Mouse (Mus musculus) bone marrow, adult 2 months (tissue): ENCODE results near the gene Cdc42bpg. TPM values are rescaled to one million over a fixed set of nuclear protein-coding genes. Genes with fewer than 3 reads are reported as not detected.

Experiments used
- H3K27ac ChIP-seq: fragments of 200-500 bp; 2 replicates; pipeline ENCODE4 v1.5.1; 2012; ENCODE audit warnings: low read depth, mild to moderate bottlenecking, control low read depth, inconsistent platforms, low read length; ENCODE audit not compliant: control insufficient read depth, poor library complexity, insufficient read depth
- H3K4me1 ChIP-seq: fragments of 200-500 bp; 2 replicates; pipeline ENCODE4 v1.6.1; 2011; ENCODE audit warnings: low read length; ENCODE audit not compliant: control insufficient read depth, insufficient read depth
- H3K4me3 ChIP-seq: fragments of 200-500 bp; replicated peaks from 2 replicates; pipeline ENCODE3; 2011; ENCODE audit warnings: mild to moderate bottlenecking, low read depth, low read length, control low read depth; ENCODE audit not compliant: control insufficient read depth
- CTCF ChIP-seq: fragments of 200-500 bp; IDR thresholded peaks from 2 replicates; pipeline ENCODE4 v1.5.1; 2011; ENCODE audit warnings: low read length, control low read depth; ENCODE audit not compliant: control insufficient read depth, insufficient read depth
- POLR2A ChIP-seq: fragments of 200-500 bp; IDR thresholded peaks from 2 replicates; pipeline ENCODE4 v1.6.1; 2011; ENCODE audit warnings: low read depth, mild to moderate bottlenecking, control low read depth, low read length, borderline replicate concordance; ENCODE audit not compliant: control insufficient read depth
- WGBS: fragments of 180-500 bp; shearing (Covaris S2); methylation state at CpG from one replicate; pipeline ENCODE4 v1.1.7; 2018; 5-methylcytosine and 5-hydroxymethylcytosine counted together
- polyA plus RNA-seq: library from polyadenylated mRNA; stranded (reverse); fragments of >200 nt; gene quantifications from 2 replicates; pipeline ENCODE4 v1.2.4, GENCODE M21; 2011; ENCODE audit warnings: low replicate concordance; ENCODE audit not compliant: missing spikeins, insufficient read depth, insufficient read length

The Cdc42bpg gene
- polyA plus RNA-seq = 7.2 and 13.6 TPM in 2 replicates

DNA sequence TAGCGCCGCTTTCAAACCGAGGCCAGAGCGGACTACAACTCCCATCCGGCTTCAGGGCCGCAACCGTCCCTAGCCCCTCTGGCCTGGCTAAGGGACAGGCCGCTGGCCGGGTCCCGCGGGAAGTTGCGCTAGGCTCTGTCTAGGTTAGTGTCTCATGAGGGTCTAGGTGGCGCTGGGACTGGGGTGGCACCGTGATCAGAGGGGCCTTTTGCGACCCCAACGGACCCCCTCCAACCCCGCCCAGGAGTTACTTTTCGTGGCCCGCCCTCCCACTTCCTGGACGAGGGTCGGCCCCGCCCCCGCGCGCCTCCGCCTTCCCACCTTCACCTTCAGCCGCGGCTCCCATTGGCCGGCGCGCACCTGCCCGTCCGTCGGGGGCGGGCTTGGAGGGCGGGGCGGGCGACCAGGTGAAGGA lies at the start of gene Cdc42bpg:
Gene Cdc42bpg (plus strand): TSS at position 320 of the 415 bp plus-strand sequence.
- Histone ChIP-seq H3K4me1 (no peaks in the 10 kb centered on the region; the same call in none of the 2 replicates), H3K27ac (peak within 1 kb of the TSS; percentile 70), H3K4me3 (peak within 1 kb of the TSS; percentile 64)
- no peak for TF ChIP-seq POLR2A
- no peak for TF ChIP-seq CTCF
- under 1% methylated on average over 36 of the region's 38 CpGs for WGBS

- TF ChIP-seq CTCF = peak; percentile 52
- TF ChIP-seq POLR2A = no peak
- whole genome bisulfite sequencing = 59% methylated on average over 2 of the region's 2 CpGs
- no peak overlapping the region for H3K4me3 ChIP-seq
Observed at GRCm38 (mm10) chr19:6260428-6260827, 45.8 kb upstream of the Cdc42bpg start.

GRCm38 (mm10) chr19:6260946-6261345 lies 45.3 kb upstream of the Cdc42bpg start:
- TF ChIP-seq CTCF (no peak), POLR2A (no peak)
- Histone ChIP-seq H3K4me3 (no peak overlapping the region), H3K4me1 (no peaks in the 10 kb centered on the region; the same call in 1 of the 2 replicates), H3K27ac (no peak overlapping the region)
- 82% methylated on average over 4 of the region's 4 CpGs for WGBS

More at GRCm38 (mm10) chr19:6260428-6260827, 45.8 kb upstream of the Cdc42bpg start:
- no peak overlapping the region for H3K27ac ChIP-seq
- no peaks in the 10 kb centered on the region; the same call in 1 of the 2 replicates for H3K4me1 ChIP-seq

DNA sequence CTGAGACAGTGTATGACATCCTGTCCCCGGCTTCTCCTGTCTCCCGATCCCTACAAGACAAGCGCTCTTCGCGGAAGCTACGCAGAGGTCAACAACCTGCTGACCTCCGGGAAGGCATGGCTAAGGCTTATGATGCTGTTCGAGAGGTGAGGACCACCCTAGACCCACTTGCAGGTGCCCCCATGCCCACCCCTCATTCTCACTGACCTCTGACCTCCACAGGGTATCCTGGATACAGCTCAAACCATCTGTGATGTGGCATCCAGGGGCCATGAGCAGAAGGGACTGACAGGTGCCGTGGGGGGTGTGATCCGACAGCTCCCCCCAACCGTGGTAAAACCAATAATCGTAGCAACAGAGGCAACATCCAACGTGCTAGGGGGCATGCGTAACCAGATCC lies 44.9 kb upstream of the Cdc42bpg start:
- Histone ChIP-seq H3K27ac (no peak overlapping the region), H3K4me1 (no peaks in the 10 kb centered on the region; the same call in 1 of the 2 replicates), H3K4me3 (no peak overlapping the region)
- no peak for TF ChIP-seq POLR2A
- no peak for TF ChIP-seq CTCF
- WGBS = 90% methylated on average over 14 of the region's 14 CpGs

DNA sequence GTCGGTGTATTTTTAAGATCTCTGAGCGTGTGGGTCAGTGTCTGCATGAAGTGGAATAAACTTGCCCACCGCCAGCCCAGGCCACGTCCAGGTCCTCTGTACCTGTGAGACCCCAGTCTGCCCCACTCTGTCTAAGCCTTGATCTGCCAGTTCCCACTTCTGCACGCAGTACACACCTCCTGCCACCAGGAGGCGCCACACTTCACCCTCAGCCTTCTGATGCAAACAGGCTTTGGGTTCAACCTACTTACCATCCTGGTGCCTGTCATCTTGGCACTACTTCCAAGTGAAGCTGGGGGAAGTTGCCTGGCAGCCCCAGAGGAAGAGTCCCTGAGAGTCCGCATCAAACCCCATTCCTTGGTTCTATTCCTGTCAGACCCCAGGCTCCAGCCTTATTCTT lies 44.0 kb upstream of the Cdc42bpg start:
- Histone ChIP-seq H3K27ac (no peak overlapping the region), H3K4me1 (no peaks in the 10 kb centered on the region; the same call in 1 of the 2 replicates), H3K4me3 (no peak overlapping the region)
- peak; percentile 98 for TF ChIP-seq CTCF
- no peak for TF ChIP-seq POLR2A
- 51% methylated on average over 7 of the region's 7 CpGs for WGBS

DNA sequence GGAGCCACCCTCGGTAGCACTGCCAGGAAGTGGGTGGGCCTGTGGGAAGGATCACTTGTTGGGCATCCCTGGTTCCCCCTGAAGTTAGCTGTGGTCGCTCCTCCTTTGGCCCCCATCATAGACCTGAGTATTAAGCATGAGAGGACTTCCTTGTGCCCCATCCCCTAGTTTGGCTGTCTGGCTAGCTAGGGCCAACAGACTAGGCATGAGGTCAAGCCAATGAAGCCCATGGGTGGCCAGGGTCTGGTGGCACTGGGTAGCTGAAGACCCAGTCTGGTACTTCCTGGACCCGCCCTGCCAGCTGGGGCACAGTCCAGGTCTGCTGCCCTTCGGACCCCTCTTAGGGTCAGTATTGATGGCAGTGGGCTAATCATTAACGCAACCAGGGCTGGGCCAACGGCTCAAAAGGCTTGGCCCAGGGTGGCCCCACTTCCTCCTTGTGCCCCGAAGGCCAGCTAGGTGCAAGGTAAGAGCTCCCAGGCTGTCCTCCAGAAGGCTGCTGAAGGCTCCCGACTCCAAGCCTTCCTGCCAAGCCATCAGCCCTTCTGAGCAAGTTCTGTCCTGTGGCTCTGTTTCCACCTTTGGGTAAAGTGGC lies 43.3 kb upstream of the Cdc42bpg start:
- H3K4me1 ChIP-seq = no peaks in the 10 kb centered on the region; the same call in 1 of the 2 replicates
- H3K4me3 ChIP-seq = no peak overlapping the region
- TF ChIP-seq CTCF (no peak), POLR2A (no peak)
- H3K27ac ChIP-seq = no peak overlapping the region
- 49% methylated on average over 8 of the region's 8 CpGs for WGBS

GRCm38 (mm10) chr19:6264200-6264599 lies 42.1 kb upstream of the Cdc42bpg start:
- Histone ChIP-seq H3K4me1 (no peaks in the 10 kb centered on the region; the same call in 1 of the 2 replicates), H3K4me3 (no peak overlapping the region), H3K27ac (no peak overlapping the region)
- 44% methylated on average over 9 of the region's 9 CpGs for WGBS
- TF ChIP-seq CTCF (no peak), POLR2A (peak; percentile 21; the same call in 1 of the 2 replicates)

GRCm38 (mm10) chr19:6264945-6265344 lies 41.3 kb upstream of the Cdc42bpg start:
- TF ChIP-seq POLR2A = no peak
- no peak for TF ChIP-seq CTCF
- Histone ChIP-seq H3K4me1 (no peaks in the 10 kb centered on the region; the same call in 1 of the 2 replicates), H3K4me3 (no peak overlapping the region), H3K27ac (no peak overlapping the region)
- WGBS = 73% methylated on average over 8 of the region's 8 CpGs

DNA sequence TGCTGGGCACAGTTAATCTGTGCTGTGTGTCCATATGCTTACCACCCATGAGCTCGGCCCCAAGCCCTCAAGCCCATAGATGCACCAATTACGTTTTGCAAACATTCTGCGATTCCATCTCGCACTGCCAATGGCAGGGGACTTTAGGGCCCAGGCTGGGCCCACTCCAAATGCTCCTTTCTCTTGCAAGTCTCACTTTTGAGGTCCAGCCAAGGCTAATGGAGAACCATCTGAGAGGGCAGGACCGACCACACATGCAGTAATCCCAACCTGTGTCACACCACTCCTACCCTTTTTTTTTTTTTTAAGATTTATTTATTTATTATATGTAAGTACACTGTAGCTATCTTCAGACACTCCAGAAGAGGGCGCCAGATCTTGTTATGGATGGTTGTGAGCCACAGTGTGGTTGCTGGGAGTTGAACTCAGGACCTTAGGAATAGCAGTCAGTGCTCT lies 40.5 kb upstream of the Cdc42bpg start:
- H3K4me1 ChIP-seq = no peaks in the 10 kb centered on the region; the same call in 1 of the 2 replicates
- no peak for TF ChIP-seq CTCF
- TF ChIP-seq POLR2A = no peak
- WGBS = 72% methylated on average over 6 of the region's 6 CpGs

More for the DNA sequence above, 40.5 kb upstream of the Cdc42bpg start:
- Histone ChIP-seq H3K27ac (no peak overlapping the region), H3K4me3 (no peak overlapping the region)
